Mouse (Mus musculus): Measurements from ENCODE around the gene Olfr55. TPM values are rescaled to one million over a fixed set of nuclear protein-coding genes. Genes with fewer than 3 reads are reported as not detected.
"Not testable (repeated sequence)": the region's sequence is repeated elsewhere in the genome, so short reads cannot be mapped to it uniquely, and the experiment has no call there.

Olfr55 gene
- total RNA-seq (2014; rRNA removed; ENCODE audit: low replicate concordance) (not detected in 2 replicates), polyA plus RNA-seq (2015; fragmentation: Nextera tagmentation; extraction: Ambion mirVana) (not detected in 2 replicates)

GRCm38 (mm10) chr17:33168147-33168546, at the start of gene Olfr55:
TSS of gene Olfr55 (plus strand) at chr17:33168447.
- not testable (repeated sequence) for DNase-seq (ENCODE audit: low spot score)

GRCm38 (mm10) chr17:33124546-33124945, 43.7 kb upstream of the Olfr55 start:
- Histone ChIP-seq H3K4me2 (ENCODE audit: low read depth, low read length) (no peak overlapping the region), H3K4me1 (ENCODE audit: control insufficient read depth, insufficient read depth) (no peaks in the 10 kb centered on the region), H3K4me3 (ENCODE audit: low read depth, low read length) (no peak overlapping the region), H3K9me3 (replicated peaks; ENCODE audit: control insufficient read depth, low read length) (no peaks in the 10 kb centered on the region), H3K36me3 (replicated peaks; ENCODE audit: control insufficient read depth, insufficient read depth, low read length) (no peaks in the 10 kb centered on the region), H3K9ac (replicated peaks; ENCODE audit: low read depth, low read length) (no peak overlapping the region), H3K27ac (ENCODE audit: low read depth) (no peak overlapping the region), H3K27me3 (ENCODE audit: control insufficient read depth, insufficient read depth, low read length) (no peaks in the 10 kb centered on the region)
- DNase-seq (ENCODE audit: low spot score) (no peak), ATAC-seq (ENCODE audit: insufficient read depth, low read depth) (no peak)
- TF ChIP-seq CTCF (IDR thresholded peaks at IDR 0.05; ENCODE audit: low read depth): no peak
- no peak for TF ChIP-seq EP300 (IDR thresholded peaks at IDR 0.05; ENCODE audit: low read depth)

More at GRCm38 (mm10) chr17:33168147-33168546, at the start of gene Olfr55:
- 63% methylated on average over 1 of the region's 1 CpGs for WGBS
- H3K4me3 ChIP-seq (ENCODE audit: low read depth, low read length); H3K4me1 ChIP-seq (ENCODE audit: control insufficient read depth, insufficient read depth); H3K9ac ChIP-seq (replicated peaks; ENCODE audit: low read depth, low read length); H3K4me2 ChIP-seq (ENCODE audit: low read depth, low read length); H3K9me3 ChIP-seq (replicated peaks; ENCODE audit: control insufficient read depth, low read length); H3K27ac ChIP-seq (ENCODE audit: low read depth); H3K36me3 ChIP-seq (replicated peaks; ENCODE audit: control insufficient read depth, insufficient read depth, low read length); ATAC-seq (ENCODE audit: insufficient read depth, low read depth); H3K27me3 ChIP-seq (ENCODE audit: control insufficient read depth, insufficient read depth, low read length): not testable (repeated sequence)

GRCm38 (mm10) chr17:33126257-33126656, 42.0 kb upstream of the Olfr55 start:
- Histone ChIP-seq H3K36me3 (replicated peaks; ENCODE audit: control insufficient read depth, insufficient read depth, low read length) (no peaks in the 10 kb centered on the region), H3K4me2 (ENCODE audit: low read depth, low read length) (no peak overlapping the region), H3K27me3 (ENCODE audit: control insufficient read depth, insufficient read depth, low read length) (no peaks in the 10 kb centered on the region), H3K4me3 (ENCODE audit: low read depth, low read length) (no peak overlapping the region), H3K4me1 (ENCODE audit: control insufficient read depth, insufficient read depth) (no peaks in the 10 kb centered on the region), H3K9ac (replicated peaks; ENCODE audit: low read depth, low read length) (no peak overlapping the region), H3K27ac (ENCODE audit: low read depth) (no peak overlapping the region), H3K9me3 (replicated peaks; ENCODE audit: control insufficient read depth, low read length) (no peaks in the 10 kb centered on the region)
- no peak for TF ChIP-seq CTCF (IDR thresholded peaks at IDR 0.05; ENCODE audit: low read depth)
- no peak for TF ChIP-seq EP300 (IDR thresholded peaks at IDR 0.05; ENCODE audit: low read depth)
- no peak for ATAC-seq (ENCODE audit: insufficient read depth, low read depth)
- DNase-seq (ENCODE audit: low spot score): no peak
- WGBS: 52% methylated on average over 2 of the region's 2 CpGs

GRCm38 (mm10) chr17:33139261-33139820, 28.9 kb upstream of the Olfr55 start, which contains the start of gene Morc2b:
TSS of gene Morc2b (minus strand) at chr17:33139683.
- Histone ChIP-seq H3K27ac (ENCODE audit: low read depth) (no peak within 1 kb of the TSS), H3K4me3 (ENCODE audit: low read depth, low read length) (no peak within 1 kb of the TSS), H3K9me3 (replicated peaks; ENCODE audit: control insufficient read depth, low read length) (no peaks in the 10 kb centered on the region), H3K9ac (replicated peaks; ENCODE audit: low read depth, low read length) (no peak within 1 kb of the TSS), H3K27me3 (ENCODE audit: control insufficient read depth, insufficient read depth, low read length) (no peaks in the 10 kb centered on the region), H3K36me3 (replicated peaks; ENCODE audit: control insufficient read depth, insufficient read depth, low read length) (no peaks in the 10 kb centered on the region), H3K4me1 (ENCODE audit: control insufficient read depth, insufficient read depth) (no peaks in the 10 kb centered on the region), H3K4me2 (ENCODE audit: low read depth, low read length) (no peak within 1 kb of the TSS)
- DNase-seq (ENCODE audit: low spot score) (no peak), ATAC-seq (ENCODE audit: insufficient read depth, low read depth) (no peak)
- TF ChIP-seq EP300 (IDR thresholded peaks at IDR 0.05; ENCODE audit: low read depth) (no peak), CTCF (IDR thresholded peaks at IDR 0.05; ENCODE audit: low read depth) (no peak)
- WGBS: 63% methylated on average over 18 of the region's 18 CpGs

- ATAC-seq (ENCODE audit: insufficient read depth, low read depth); H3K4me3 ChIP-seq (ENCODE audit: low read depth, low read length); H3K27ac ChIP-seq (ENCODE audit: low read depth); H3K27me3 ChIP-seq (ENCODE audit: control insufficient read depth, insufficient read depth, low read length); H3K4me2 ChIP-seq (ENCODE audit: low read depth, low read length); DNase-seq (ENCODE audit: low spot score); H3K36me3 ChIP-seq (replicated peaks; ENCODE audit: control insufficient read depth, insufficient read depth, low read length); H3K9ac ChIP-seq (replicated peaks; ENCODE audit: low read depth, low read length); H3K4me1 ChIP-seq (ENCODE audit: control insufficient read depth, insufficient read depth); H3K9me3 ChIP-seq (replicated peaks; ENCODE audit: control insufficient read depth, low read length): not testable (repeated sequence)
- no CpG with 5 or more reads among the region's 2 CpGs for WGBS
These were observed 22.8 kb downstream of the Olfr55 start, which contains the start of gene Olfr239 for GRCm38 (mm10) chr17:33191002-33191401. TSS of gene Olfr239 (plus strand) at chr17:33191302.

- H3K4me1 ChIP-seq (ENCODE audit: control insufficient read depth, insufficient read depth): no peaks in the 10 kb centered on the region
- no peaks in the 10 kb centered on the region for H3K27me3 ChIP-seq (ENCODE audit: control insufficient read depth, insufficient read depth, low read length)
- DNase-seq (ENCODE audit: low spot score) (no peak), ATAC-seq (ENCODE audit: insufficient read depth, low read depth) (no peak)
- H3K36me3 ChIP-seq (replicated peaks; ENCODE audit: control insufficient read depth, insufficient read depth, low read length): no peaks in the 10 kb centered on the region
- no peak within 1 kb of the TSS for H3K27ac ChIP-seq (ENCODE audit: low read depth)
- TF ChIP-seq EP300 (IDR thresholded peaks at IDR 0.05; ENCODE audit: low read depth) (no peak), CTCF (IDR thresholded peaks at IDR 0.05; ENCODE audit: low read depth) (no peak)
- H3K4me3 ChIP-seq (ENCODE audit: low read depth, low read length): no peak within 1 kb of the TSS
- WGBS: 59% methylated on average over 2 of the region's 2 CpGs
- no peak within 1 kb of the TSS for H3K4me2 ChIP-seq (ENCODE audit: low read depth, low read length)
- peaks cover 7% of the 10 kb centered on the region; the same call in 1 of the 2 replicates for H3K9me3 ChIP-seq (replicated peaks; ENCODE audit: control insufficient read depth, low read length)
- H3K9ac ChIP-seq (replicated peaks; ENCODE audit: low read depth, low read length): no peak within 1 kb of the TSS
These were observed 53.3 kb downstream of the Olfr55 start, which contains the start of gene Olfr1564 for GRCm38 (mm10) chr17:33221590-33221989. TSS of gene Olfr1564 (minus strand) at chr17:33221690.

Other genes with a start within 250 kb of the Olfr55 start
- 4.8 and 27.1 TPM in 2 replicates for gene Cyp4f13, start 221.0 kb upstream of the Olfr55 start, total RNA-seq (2014; rRNA removed; ENCODE audit: low replicate concordance)
- 8.3 and 10.3 TPM in 2 replicates for gene Cyp4f13, start 221.0 kb upstream of the Olfr55 start, polyA plus RNA-seq (2015; fragmentation: Nextera tagmentation; extraction: Ambion mirVana)
- gene Zfp472, start 202.6 kb upstream of the Olfr55 start, total RNA-seq (2014; rRNA removed; ENCODE audit: low replicate concordance): 3.5 and 4.9 TPM in 2 replicates
- gene Zfp472, start 202.6 kb upstream of the Olfr55 start, polyA plus RNA-seq (2015; fragmentation: Nextera tagmentation; extraction: Ambion mirVana): 3.5 and 3.8 TPM in 2 replicates
- gene Zfp952, start 175.3 kb upstream of the Olfr55 start, total RNA-seq (2014; rRNA removed; ENCODE audit: low replicate concordance): 1.7 and 2.7 TPM in 2 replicates
- gene Zfp952, start 175.3 kb upstream of the Olfr55 start, polyA plus RNA-seq (2015; fragmentation: Nextera tagmentation; extraction: Ambion mirVana): 5.6 and 7.3 TPM in 2 replicates
- 1.9 and 3.3 TPM in 2 replicates for gene Zfp763, start 135.0 kb upstream of the Olfr55 start, total RNA-seq (2014; rRNA removed; ENCODE audit: low replicate concordance)
- 3.3 and 3.7 TPM in 2 replicates for gene Zfp763, start 135.0 kb upstream of the Olfr55 start, polyA plus RNA-seq (2015; fragmentation: Nextera tagmentation; extraction: Ambion mirVana)
- not detected in 2 replicates for gene 4921501E09Rik, start 100.4 kb upstream of the Olfr55 start, total RNA-seq (2014; rRNA removed; ENCODE audit: low replicate concordance)
- gene 4921501E09Rik, start 100.4 kb upstream of the Olfr55 start, polyA plus RNA-seq (2015; fragmentation: Nextera tagmentation; extraction: Ambion mirVana): not detected in 2 replicates
- gene Zfp563, start 79.1 kb upstream of the Olfr55 start, total RNA-seq (2014; rRNA removed; ENCODE audit: low replicate concordance): 2.3 and 4.0 TPM in 2 replicates
- gene Zfp563, start 79.1 kb upstream of the Olfr55 start, polyA plus RNA-seq (2015; fragmentation: Nextera tagmentation; extraction: Ambion mirVana): 4.3 and 4.8 TPM in 2 replicates
- gene Morc2b, start 28.8 kb upstream of the Olfr55 start, total RNA-seq (2014; rRNA removed; ENCODE audit: low replicate concordance): 1.0 TPM in 1 of 2 replicates, not detected in the other
- gene Morc2b, start 28.8 kb upstream of the Olfr55 start, polyA plus RNA-seq (2015; fragmentation: Nextera tagmentation; extraction: Ambion mirVana): 0.03 and 0.18 TPM in 2 replicates
- gene Olfr239, start 22.9 kb downstream of the Olfr55 start, total RNA-seq (2014; rRNA removed; ENCODE audit: low replicate concordance): not detected in 2 replicates
- gene Olfr239, start 22.9 kb downstream of the Olfr55 start, polyA plus RNA-seq (2015; fragmentation: Nextera tagmentation; extraction: Ambion mirVana): not detected in 2 replicates
- gene Olfr1564, start 53.2 kb downstream of the Olfr55 start, total RNA-seq (2014; rRNA removed; ENCODE audit: low replicate concordance): not detected in 2 replicates
- gene Olfr1564, start 53.2 kb downstream of the Olfr55 start, polyA plus RNA-seq (2015; fragmentation: Nextera tagmentation; extraction: Ambion mirVana): 0.01 TPM in 1 of 2 replicates, not detected in the other
- gene Zfp955a, start 86.7 kb downstream of the Olfr55 start, total RNA-seq (2014; rRNA removed; ENCODE audit: low replicate concordance): 6.8 and 9.4 TPM in 2 replicates
- 12.0 and 13.0 TPM in 2 replicates for gene Zfp955a, start 86.7 kb downstream of the Olfr55 start, polyA plus RNA-seq (2015; fragmentation: Nextera tagmentation; extraction: Ambion mirVana)
- gene Olfr63, start 96.2 kb downstream of the Olfr55 start, total RNA-seq (2014; rRNA removed; ENCODE audit: low replicate concordance): not detected in 2 replicates
- gene Olfr63, start 96.2 kb downstream of the Olfr55 start, polyA plus RNA-seq (2015; fragmentation: Nextera tagmentation; extraction: Ambion mirVana): not detected in 2 replicates
- 3.4 and 6.4 TPM in 2 replicates for gene Zfp955b, start 121.1 kb downstream of the Olfr55 start, total RNA-seq (2014; rRNA removed; ENCODE audit: low replicate concordance)
- 8.2 and 10.4 TPM in 2 replicates for gene Zfp955b, start 121.1 kb downstream of the Olfr55 start, polyA plus RNA-seq (2015; fragmentation: Nextera tagmentation; extraction: Ambion mirVana)
- gene Zfp81, start 190.4 kb downstream of the Olfr55 start, total RNA-seq (2014; rRNA removed; ENCODE audit: low replicate concordance): 2.3 and 5.4 TPM in 2 replicates
- 3.4 and 3.6 TPM in 2 replicates for gene Zfp81, start 190.4 kb downstream of the Olfr55 start, polyA plus RNA-seq (2015; fragmentation: Nextera tagmentation; extraction: Ambion mirVana)
- gene Zfp101, start 226.2 kb downstream of the Olfr55 start, total RNA-seq (2014; rRNA removed; ENCODE audit: low replicate concordance): 2.1 and 6.6 TPM in 2 replicates
- gene Zfp101, start 226.2 kb downstream of the Olfr55 start, polyA plus RNA-seq (2015; fragmentation: Nextera tagmentation; extraction: Ambion mirVana): 3.4 and 3.8 TPM in 2 replicates